Mouse (Mus musculus): ENCODE measurements around the gene H2-DMb2. TPM values are rescaled to one million over a fixed set of nuclear protein-coding genes. Genes with fewer than 3 reads are reported as not detected.

H2-DMb2 gene
- polyA plus RNA-seq, 1 experiment, result not detected

DNA sequence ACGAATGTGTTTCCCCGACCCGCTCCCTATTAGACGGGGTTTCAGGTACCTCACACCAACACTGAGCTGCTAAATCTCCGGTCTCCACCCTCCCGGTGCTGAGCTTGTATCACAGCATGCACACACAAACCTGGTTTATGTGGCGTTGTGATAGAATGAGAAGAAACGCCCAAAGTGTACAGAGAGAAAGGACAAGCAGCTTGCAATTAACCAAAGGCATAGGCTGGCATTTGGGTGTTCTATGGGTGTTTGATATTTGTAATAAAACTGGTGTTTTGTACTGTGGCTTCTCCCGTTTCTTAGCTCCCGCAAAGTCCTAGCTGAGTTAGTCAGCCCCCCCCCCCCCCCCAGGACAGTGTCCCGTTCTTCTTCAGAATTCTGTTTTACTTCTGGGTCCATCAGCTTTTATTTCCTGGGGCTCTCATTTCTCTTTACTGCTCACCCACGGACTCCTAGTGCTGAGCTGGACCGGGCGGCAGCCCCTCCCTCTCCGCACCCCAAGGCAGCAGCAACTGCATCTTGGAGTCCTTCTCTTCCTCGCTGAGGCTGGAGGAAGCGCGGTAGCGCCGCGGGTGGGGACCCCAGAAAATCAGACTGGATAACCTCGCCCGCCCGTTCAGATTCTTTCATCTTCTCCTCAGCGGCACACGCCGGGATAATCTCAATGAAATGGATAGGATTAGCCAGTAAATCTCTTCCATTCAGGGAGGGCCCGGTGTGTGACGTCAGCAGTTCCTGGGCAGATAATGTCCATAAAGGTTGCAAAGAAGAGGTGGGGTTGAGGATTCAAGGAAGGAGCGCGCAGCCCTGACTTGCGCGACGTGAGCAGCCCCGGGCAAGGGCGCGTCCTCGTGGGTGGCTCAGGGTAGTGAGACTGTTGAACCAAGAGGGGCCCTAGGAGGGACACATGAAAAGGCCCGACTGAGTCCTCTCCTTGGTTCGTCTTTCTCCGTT lies 54.1 kb downstream of the H2-DMb2 start, which contains the start of gene Psmb8:
Gene Psmb8 (plus strand): TSS at position 781 of the 954 bp plus-strand sequence.
- peaks cover 14% of the 10 kb centered on the region for H3K4me1 ChIP-seq (ENCODE audit: control insufficient read depth)
- H3K9me3 ChIP-seq (ENCODE audit: control insufficient read depth, low read length), result no peaks in the 10 kb centered on the region
- H3K27me3 ChIP-seq (ENCODE audit: control insufficient read depth), result peaks cover 70% of the 10 kb centered on the region
- TF ChIP-seq GATA1 (IDR thresholded peaks at IDR 0.05; ENCODE audit: low read length) (no peak), TAL1 (IDR thresholded peaks at IDR 0.05; ENCODE audit: low read length) (no peak)
- H3K4me3 ChIP-seq (replicated peaks), result peak within 1 kb of the TSS; percentile 47
- H3K36me3 ChIP-seq (ENCODE audit: control insufficient read depth), result no peaks in the 10 kb centered on the region

DNA sequence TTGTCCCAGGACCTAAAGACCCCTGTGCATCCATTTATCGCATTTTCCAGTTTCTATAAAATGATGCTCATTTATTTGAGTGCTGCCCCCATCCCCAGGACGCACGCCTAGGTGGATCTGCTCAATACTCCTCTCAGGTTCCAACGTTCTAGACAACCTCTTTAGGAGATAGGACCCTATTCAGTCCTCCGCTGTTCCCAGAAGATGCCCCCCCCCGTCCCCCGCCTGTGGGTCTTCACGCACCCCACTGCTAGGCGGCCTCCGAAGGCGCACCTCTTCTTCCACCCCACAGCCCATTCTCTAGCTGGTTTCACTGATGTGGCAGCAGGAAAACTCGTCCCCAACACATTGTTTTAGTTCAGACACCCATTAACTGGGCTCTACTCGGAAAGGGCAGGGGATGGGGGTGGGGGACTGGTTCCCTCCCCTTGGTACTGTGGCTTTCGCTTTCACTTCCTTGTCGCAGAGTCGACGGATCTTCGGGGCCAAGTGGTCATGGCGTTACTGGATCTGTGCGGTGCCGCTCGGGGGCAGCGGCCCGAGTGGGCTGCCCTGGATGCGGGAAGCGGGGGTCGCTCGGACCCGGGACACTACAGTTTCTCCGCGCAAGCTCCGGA lies 54.9 kb downstream of the H2-DMb2 start:
- no peak for TF ChIP-seq GATA1 (IDR thresholded peaks at IDR 0.05; ENCODE audit: low read length)
- no peak for TF ChIP-seq TAL1 (IDR thresholded peaks at IDR 0.05; ENCODE audit: low read length)
- peaks cover 14% of the 10 kb centered on the region for H3K4me1 ChIP-seq (ENCODE audit: control insufficient read depth)
- H3K4me3 ChIP-seq (replicated peaks), result peak overlapping the region; percentile 47
- H3K36me3 ChIP-seq (ENCODE audit: control insufficient read depth), result no peaks in the 10 kb centered on the region
- H3K9me3 ChIP-seq (ENCODE audit: control insufficient read depth, low read length), result no peaks in the 10 kb centered on the region
- peaks cover 65% of the 10 kb centered on the region for H3K27me3 ChIP-seq (ENCODE audit: control insufficient read depth)

GRCm38 (mm10) chr17:34198521-34198912 lies 55.4 kb downstream of the H2-DMb2 start:
- H3K9me3 ChIP-seq (ENCODE audit: control insufficient read depth, low read length), result no peaks in the 10 kb centered on the region
- peak overlapping the region; percentile 47 for H3K4me3 ChIP-seq (replicated peaks)
- peaks cover 15% of the 10 kb centered on the region for H3K4me1 ChIP-seq (ENCODE audit: control insufficient read depth)
- no peaks in the 10 kb centered on the region for H3K36me3 ChIP-seq (ENCODE audit: control insufficient read depth)
- peaks cover 62% of the 10 kb centered on the region for H3K27me3 ChIP-seq (ENCODE audit: control insufficient read depth)
- no peak for TF ChIP-seq GATA1 (IDR thresholded peaks at IDR 0.05; ENCODE audit: low read length)

DNA sequence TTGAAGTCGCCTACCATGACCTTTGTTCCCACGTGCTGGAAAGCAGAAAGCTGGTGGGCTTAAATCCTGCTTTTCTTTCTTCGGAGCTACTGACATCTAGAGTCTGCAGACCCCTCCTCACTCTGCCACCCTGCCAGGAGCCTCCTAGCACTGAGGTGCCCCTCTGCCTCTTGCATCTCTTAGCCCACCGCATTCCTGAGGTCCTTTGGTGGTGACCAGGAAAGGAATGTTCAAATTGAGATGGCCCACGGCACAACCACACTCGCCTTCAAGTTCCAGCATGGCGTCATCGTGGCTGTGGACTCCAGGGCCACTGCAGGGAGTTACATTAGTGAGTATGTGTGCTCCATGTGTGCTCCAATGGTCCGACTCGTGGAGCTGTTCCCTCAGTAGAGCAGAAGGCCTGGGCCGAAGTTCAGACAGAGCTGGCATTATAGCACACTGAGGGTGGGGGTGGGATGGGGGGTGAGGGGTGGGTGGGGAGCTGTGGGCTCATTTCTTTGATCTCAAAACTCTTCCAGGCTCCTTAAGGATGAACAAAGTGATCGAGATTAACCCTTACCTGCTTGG lies 56.0 kb downstream of the H2-DMb2 start:
- TF ChIP-seq TAL1 (IDR thresholded peaks at IDR 0.05; ENCODE audit: low read length) (no peak), GATA1 (IDR thresholded peaks at IDR 0.05; ENCODE audit: low read length) (no peak)
- peaks cover 56% of the 10 kb centered on the region for H3K27me3 ChIP-seq (ENCODE audit: control insufficient read depth)
- H3K9me3 ChIP-seq (ENCODE audit: control insufficient read depth, low read length), result no peaks in the 10 kb centered on the region
- H3K36me3 ChIP-seq (ENCODE audit: control insufficient read depth), result no peaks in the 10 kb centered on the region
- H3K4me3 ChIP-seq (replicated peaks), result no peak overlapping the region
- peaks cover 20% of the 10 kb centered on the region for H3K4me1 ChIP-seq (ENCODE audit: control insufficient read depth)

DNA sequence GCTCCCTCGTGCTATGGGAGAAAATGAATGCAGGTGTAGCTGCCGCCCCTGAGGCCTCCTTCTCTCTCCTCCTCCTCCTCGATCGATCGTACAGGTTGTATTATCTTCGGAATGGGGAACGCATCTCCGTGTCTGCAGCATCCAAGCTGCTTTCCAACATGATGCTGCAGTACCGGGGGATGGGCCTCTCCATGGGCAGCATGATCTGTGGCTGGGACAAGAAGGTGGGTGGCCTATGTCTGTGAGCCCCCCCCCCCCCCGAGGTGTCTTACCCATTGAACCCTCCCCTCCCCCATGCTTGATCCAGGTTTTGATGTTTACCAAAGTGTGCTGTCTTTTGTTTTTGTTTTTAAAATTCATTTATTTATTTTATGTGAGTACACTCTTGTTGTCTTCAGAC lies 56.9 kb downstream of the H2-DMb2 start:
- no peaks in the 10 kb centered on the region for H3K9me3 ChIP-seq (ENCODE audit: control insufficient read depth, low read length)
- H3K4me3 ChIP-seq (replicated peaks), result no peak overlapping the region
- no peaks in the 10 kb centered on the region for H3K36me3 ChIP-seq (ENCODE audit: control insufficient read depth)
- no peak for TF ChIP-seq GATA1 (IDR thresholded peaks at IDR 0.05; ENCODE audit: low read length)
- TF ChIP-seq TAL1 (IDR thresholded peaks at IDR 0.05; ENCODE audit: low read length), result no peak
- H3K4me1 ChIP-seq (ENCODE audit: control insufficient read depth), result peaks cover 29% of the 10 kb centered on the region
- H3K27me3 ChIP-seq (ENCODE audit: control insufficient read depth), result peaks cover 47% of the 10 kb centered on the region

DNA sequence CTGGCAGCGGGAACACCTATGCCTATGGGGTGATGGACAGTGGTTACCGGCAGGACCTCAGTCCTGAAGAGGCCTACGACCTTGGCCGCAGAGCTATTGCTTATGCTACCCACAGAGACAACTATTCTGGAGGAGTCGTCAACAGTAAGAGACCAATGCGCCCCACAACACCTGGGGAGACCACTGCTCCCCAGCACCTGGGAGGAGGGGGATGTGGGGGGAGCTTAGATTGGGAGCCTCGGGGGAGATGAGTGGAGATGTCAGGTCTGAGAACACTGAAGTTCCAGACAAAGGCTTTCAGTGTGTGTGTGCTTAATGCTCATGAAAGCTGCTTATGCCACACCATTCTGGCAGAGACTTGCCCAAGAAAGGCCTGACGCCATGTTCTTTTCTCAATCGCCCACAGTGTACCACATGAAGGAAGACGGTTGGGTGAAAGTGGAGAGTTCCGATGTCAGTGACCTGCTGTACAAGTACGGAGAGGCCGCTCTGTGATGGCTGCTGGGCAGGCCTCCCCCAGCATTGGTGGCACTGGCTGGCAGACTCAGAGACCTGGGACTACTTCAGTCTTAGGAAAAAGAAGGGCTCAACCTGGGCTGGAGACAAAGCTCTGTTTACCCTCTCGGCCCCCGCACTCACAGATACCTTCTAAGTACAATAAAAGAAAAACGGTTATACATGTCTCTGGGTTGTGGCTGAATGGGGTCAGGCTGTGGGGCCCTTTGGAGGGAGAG lies 57.8 kb downstream of the H2-DMb2 start:
- no peak for TF ChIP-seq TAL1 (IDR thresholded peaks at IDR 0.05; ENCODE audit: low read length)
- TF ChIP-seq GATA1 (IDR thresholded peaks at IDR 0.05; ENCODE audit: low read length), result no peak
- H3K36me3 ChIP-seq (ENCODE audit: control insufficient read depth), result no peaks in the 10 kb centered on the region
- H3K9me3 ChIP-seq (ENCODE audit: control insufficient read depth, low read length), result no peaks in the 10 kb centered on the region
- peaks cover 38% of the 10 kb centered on the region for H3K4me1 ChIP-seq (ENCODE audit: control insufficient read depth)
- H3K27me3 ChIP-seq (ENCODE audit: control insufficient read depth), result peaks cover 39% of the 10 kb centered on the region
- no peak overlapping the region for H3K4me3 ChIP-seq (replicated peaks)

Other genes with a start within 250 kb of the H2-DMb2 start
- 0.08 TPM in 1 of 2 replicates, not detected in the other for gene Platr17, start 238.2 kb upstream of the H2-DMb2 start, polyA plus RNA-seq (2012)
- 1.4 TPM in 2 replicates for gene Daxx, start 233.9 kb upstream of the H2-DMb2 start, polyA plus RNA-seq (2012)
- 14.7 and 21.8 TPM in 2 replicates for gene Tapbp, start 227.4 kb upstream of the H2-DMb2 start, polyA plus RNA-seq (2012)
- 5.6 and 5.7 TPM in 2 replicates for gene Zbtb22, start 227.4 kb upstream of the H2-DMb2 start, polyA plus RNA-seq (2012)
- gene Rgl2, start 213.8 kb upstream of the H2-DMb2 start, polyA plus RNA-seq (2012), result 3.1 and 3.5 TPM in 2 replicates
- 48.7 and 66.5 TPM in 2 replicates for gene Pfdn6, start 203.0 kb upstream of the H2-DMb2 start, polyA plus RNA-seq (2012)
- gene Wdr46, start 202.6 kb upstream of the H2-DMb2 start, polyA plus RNA-seq (2012), result 6.0 and 6.7 TPM in 2 replicates
- 0.21 and 0.45 TPM in 2 replicates for gene B3galt4, start 191.8 kb upstream of the H2-DMb2 start, polyA plus RNA-seq (2012)
- gene Vps52, start 187.5 kb upstream of the H2-DMb2 start, polyA plus RNA-seq (2012), result 10.1 and 11.6 TPM in 2 replicates
- gene Rps18, start 187.3 kb upstream of the H2-DMb2 start, polyA plus RNA-seq (2012), result 11.8 and 13.8 TPM in 2 replicates
- 0.91 and 0.94 TPM in 2 replicates for gene H2-K1, start 143.0 kb upstream of the H2-DMb2 start, polyA plus RNA-seq (2012)
- gene Ring1, start 118.6 kb upstream of the H2-DMb2 start, polyA plus RNA-seq (2012), result 1.8 and 2.5 TPM in 2 replicates
- 1.4 TPM in 2 replicates for gene H2-Ke6, start 115.2 kb upstream of the H2-DMb2 start, polyA plus RNA-seq (2012)
- gene Slc39a7, start 111.6 kb upstream of the H2-DMb2 start, polyA plus RNA-seq (2012), result 3.5 TPM in 2 replicates
- gene Rxrb, start 111.5 kb upstream of the H2-DMb2 start, polyA plus RNA-seq (2012), result 10.1 and 11.3 TPM in 2 replicates
- gene Col11a2, start 103.9 kb upstream of the H2-DMb2 start, polyA plus RNA-seq (2012), result 0.45 and 0.56 TPM in 2 replicates
- 0.04 and 0.14 TPM in 2 replicates for gene H2-Oa, start 51.0 kb upstream of the H2-DMb2 start, polyA plus RNA-seq (2012)
- 0.46 and 1.0 TPM in 2 replicates for gene H2-DMa, start 23.8 kb upstream of the H2-DMb2 start, polyA plus RNA-seq (2012)
- gene Brd2, start 20.7 kb upstream of the H2-DMb2 start, polyA plus RNA-seq (2012), result 28.3 and 30.4 TPM in 2 replicates
- not detected in 2 replicates for gene H2-DMb1, start 9.8 kb downstream of the H2-DMb2 start, polyA plus RNA-seq (2012)
- 0.05 and 0.06 TPM in 2 replicates for gene Tap1, start 44.2 kb downstream of the H2-DMb2 start, polyA plus RNA-seq (2012)
- gene Psmb9, start 44.5 kb downstream of the H2-DMb2 start, polyA plus RNA-seq (2012), result 0.05 and 0.10 TPM in 2 replicates
- gene Psmb8, start 54.4 kb downstream of the H2-DMb2 start, polyA plus RNA-seq (2012), result 0.24 and 0.28 TPM in 2 replicates
- 0.83 and 1.0 TPM in 2 replicates for gene Tap2, start 60.2 kb downstream of the H2-DMb2 start, polyA plus RNA-seq (2012)
- not detected in 2 replicates for gene H2-Ob, start 95.6 kb downstream of the H2-DMb2 start, polyA plus RNA-seq (2012)
- 0.14 TPM in 1 of 2 replicates, not detected in the other for gene H2-Ab1, start 114.4 kb downstream of the H2-DMb2 start, polyA plus RNA-seq (2012)
- not detected in 2 replicates for gene H2-Aa, start 144.5 kb downstream of the H2-DMb2 start, polyA plus RNA-seq (2012)
- gene H2-Eb1, start 162.6 kb downstream of the H2-DMb2 start, polyA plus RNA-seq (2012), result 0.05 TPM in 1 of 2 replicates, not detected in the other
- gene H2-Eb2, start 182.4 kb downstream of the H2-DMb2 start, polyA plus RNA-seq (2012), result not detected in 2 replicates
- gene Btnl2, start 211.5 kb downstream of the H2-DMb2 start, polyA plus RNA-seq (2012), result not detected in 2 replicates
- not detected in 2 replicates for gene Btnl1, start 233.8 kb downstream of the H2-DMb2 start, polyA plus RNA-seq (2012)